ENCODE assay signal across 22 mouse cellular contexts in genomic region chr13:54806434-54806976, GRCm38 (mm10). TPM values are rescaled to one million over a fixed set of nuclear protein-coding genes. Genes with fewer than 3 reads are reported as not detected.
DNase-seq lines count a peak whose midpoint lies in the region; ATAC-seq and TF ChIP-seq lines count a peak whose summit lies in the region.
"Had no signal": no experiment of that assay in that cellular context is flagged by ENCODE, and none has a peak within 500 bp of the region (broad histone marks: within the 10 kb centered on the region; RNA-seq: fewer than 3 reads in every experiment).

No protein-coding gene starts in this region.

- ATAC-seq in kidney, postnatal 0 days (replicated peaks; ENCODE audit: low FRiP score, low read depth), result peak; percentile 43
- ATAC-seq in hindbrain, embryonic 12.5 days (ENCODE audit: low FRiP score), result no peak; the same call in 1 of the 2 replicates
- ATAC-seq in neural tube, embryonic 13.5 days (ENCODE audit: low read depth), result peak; percentile 71

- 13% methylated on average over 13 of the region's 13 CpGs for WGBS in kidney, postnatal 0 days
- 21% methylated on average over 13 of the region's 13 CpGs for WGBS in hindbrain, embryonic 12.5 days
- 18% methylated on average over 13 of the region's 13 CpGs for WGBS in neural tube, embryonic 13.5 days

- no peak for TF ChIP-seq CTCF in kidney, postnatal 0 days (IDR thresholded peaks at IDR 0.05; ENCODE audit: low read depth)

- peak; percentile 56 for DNase-seq in kidney, postnatal 0 days (ENCODE audit: low spot score)
- DNase-seq in kidney, postnatal 25 days, result no peak
- peak; percentile 68 for DNase-seq in embryo, embryonic 10.5 days (ENCODE audit: low spot score)
- no peak for DNase-seq in left cerebral cortex, adult 8-10 months (ENCODE audit: low spot score in 2 of 2)
- no peak for DNase-seq in spleen, postnatal 10 days (ENCODE audit: low spot score in 2 of 2)
- no peak for DNase-seq in ovary, postnatal 14 days (ENCODE audit: low spot score)
- DNase-seq: adrenal gland, adult 8-10 months; cerebellum, adult 8-10 months; kidney, postnatal 10 days; lung, adult 18-20 months; right cerebral cortex, postnatal 4 days; thymus, adult 2 months had no signal

- H3K4me2 ChIP-seq in kidney, postnatal 0 days (ENCODE audit: low read length), result no peak overlapping the region
- no peak overlapping the region for H3K4me2 ChIP-seq in hindbrain, embryonic 12.5 days (replicated peaks)
- no peak overlapping the region for H3K4me2 ChIP-seq in neural tube, embryonic 13.5 days
- H3K4me2 ChIP-seq: heart, embryonic 13.5 days; limb, embryonic 15.5 days had no signal

- no peaks in the 10 kb centered on the region for H3K36me3 ChIP-seq in kidney, postnatal 0 days (ENCODE audit: insufficient read depth, low read length)
- no peaks in the 10 kb centered on the region for H3K36me3 ChIP-seq in hindbrain, embryonic 12.5 days
- H3K36me3 ChIP-seq in neural tube, embryonic 13.5 days, result no peaks in the 10 kb centered on the region
- H3K36me3 ChIP-seq: heart, embryonic 13.5 days; limb, embryonic 15.5 days had no signal

- H3K9ac ChIP-seq in kidney, postnatal 0 days (ENCODE audit: low read depth, low read length), result no peak overlapping the region
- no peak overlapping the region for H3K9ac ChIP-seq in hindbrain, embryonic 12.5 days
- H3K9ac ChIP-seq in neural tube, embryonic 13.5 days, result no peak overlapping the region
- H3K9ac ChIP-seq: heart, embryonic 13.5 days; limb, embryonic 15.5 days had no signal

- no peak overlapping the region for H3K27ac ChIP-seq in kidney, postnatal 0 days
- 0 out of 2 replicates have a peak overlapping the region, but pooled peaks have one; percentile 32 for H3K27ac ChIP-seq in hindbrain, embryonic 12.5 days
- H3K27ac ChIP-seq in neural tube, embryonic 13.5 days (replicated peaks), result 0 out of 2 replicates have a peak overlapping the region, but pooled peaks have one; percentile 14
- H3K27ac ChIP-seq: heart, embryonic 13.5 days; limb, embryonic 15.5 days had no signal

- no peaks in the 10 kb centered on the region for H3K4me1 ChIP-seq in kidney, postnatal 0 days (replicated peaks; ENCODE audit: insufficient read depth, low read length)
- H3K4me1 ChIP-seq in hindbrain, embryonic 12.5 days, result peaks cover 8% of the 10 kb centered on the region
- H3K4me1 ChIP-seq in neural tube, embryonic 13.5 days (replicated peaks), result peaks cover 8% of the 10 kb centered on the region; the same call in 1 of the 2 replicates
- H3K4me1 ChIP-seq: heart, embryonic 13.5 days; limb, embryonic 15.5 days had no signal

- H3K4me3 ChIP-seq in kidney, postnatal 0 days (replicated peaks; ENCODE audit: low read depth, low read length), result no peak overlapping the region
- H3K4me3 ChIP-seq in hindbrain, embryonic 12.5 days, result no peak overlapping the region
- no peak overlapping the region for H3K4me3 ChIP-seq in neural tube, embryonic 13.5 days
- H3K4me3 ChIP-seq: heart, embryonic 13.5 days; limb, embryonic 15.5 days had no signal

- H3K27me3 ChIP-seq in kidney, postnatal 0 days (ENCODE audit: insufficient read depth, low read length), result no peaks in the 10 kb centered on the region
- peaks cover 39% of the 10 kb centered on the region for H3K27me3 ChIP-seq in hindbrain, embryonic 12.5 days
- H3K27me3 ChIP-seq in neural tube, embryonic 13.5 days, result peaks cover 14% of the 10 kb centered on the region; the same call in 1 of the 2 replicates

- no peaks in the 10 kb centered on the region for H3K9me3 ChIP-seq in kidney, postnatal 0 days (replicated peaks; ENCODE audit: low read length)
- H3K9me3 ChIP-seq in hindbrain, embryonic 12.5 days (replicated peaks), result no peaks in the 10 kb centered on the region
- no peaks in the 10 kb centered on the region for H3K9me3 ChIP-seq in neural tube, embryonic 13.5 days
- H3K9me3 ChIP-seq: heart, embryonic 13.5 days; limb, embryonic 15.5 days had no signal

RNA-seq across cellular contexts. Expression of gene Tspan17, which starts 17.3 kb away (rescaled TPM):
- polyA plus RNA-seq in kidney, postnatal 0 days (2015; fragmentation: Nextera tagmentation; extraction: Ambion mirVana), result 12.8 and 13.0 TPM in 2 replicates
- 30.0 and 35.0 TPM in 2 replicates for polyA plus RNA-seq in hindbrain, embryonic 12.5 days (2016; fragmentation: Nextera tagmentation; extraction: Ambion mirVana)
- 69.2 and 80.8 TPM in 2 replicates for polyA plus RNA-seq in neural tube, embryonic 13.5 days (2015; fragmentation: Nextera tagmentation; extraction: Ambion mirVana)
- total RNA-seq in left cerebral cortex, adult 8-10 months (2022), result 10 to 100 TPM; 74.5 to 85.8 (median 79.0) TPM
- total RNA-seq: hematopoietic stem cell, adult 5-6 weeks had no signal

RNA-seq across cellular contexts. Expression of gene Eif4e1b, which starts 22.7 kb away (rescaled TPM):
- not detected in 2 replicates for polyA plus RNA-seq in kidney, postnatal 0 days (2015; fragmentation: Nextera tagmentation; extraction: Ambion mirVana)
- polyA plus RNA-seq in hindbrain, embryonic 12.5 days (2016; fragmentation: Nextera tagmentation; extraction: Ambion mirVana), result not detected in 2 replicates
- polyA plus RNA-seq in neural tube, embryonic 13.5 days (2015; fragmentation: Nextera tagmentation; extraction: Ambion mirVana), result not detected in 2 replicates
- total RNA-seq in left cerebral cortex, adult 8-10 months (2022), result not detected
- total RNA-seq: adrenal gland, adult 8-10 months; hematopoietic stem cell, adult 5-6 weeks had no signal
- polyA plus RNA-seq: C2C12; embryonic facial prominence, embryonic 14.5 days; forebrain, embryonic 11.5 days; gonadal fat pad, adult 2 months; heart, embryonic 13.5 days; limb, embryonic 15.5 days; thymus, adult 2 months had no signal

RNA-seq across cellular contexts. Expression of gene Sncb, which starts 40.1 kb away (rescaled TPM):
- not detected in 2 replicates for polyA plus RNA-seq in kidney, postnatal 0 days (2015; fragmentation: Nextera tagmentation; extraction: Ambion mirVana)
- polyA plus RNA-seq in hindbrain, embryonic 12.5 days (2016; fragmentation: Nextera tagmentation; extraction: Ambion mirVana), result 2.5 and 2.9 TPM in 2 replicates
- 21.1 and 21.6 TPM in 2 replicates for polyA plus RNA-seq in neural tube, embryonic 13.5 days (2015; fragmentation: Nextera tagmentation; extraction: Ambion mirVana)
- 100 to 1,000 TPM; 780 to 919 (median 785) TPM for total RNA-seq in left cerebral cortex, adult 8-10 months (2022)
- total RNA-seq: ES-E14; hematopoietic stem cell, adult 5-6 weeks had no signal
- polyA plus RNA-seq: C2C12; gonadal fat pad, adult 2 months; heart, embryonic 13.5 days had no signal

RNA-seq across cellular contexts. Expression of gene Gprin1, which starts 56.8 kb away (rescaled TPM):
- 0.13 and 0.14 TPM in 2 replicates for polyA plus RNA-seq in kidney, postnatal 0 days (2015; fragmentation: Nextera tagmentation; extraction: Ambion mirVana)
- 26.0 and 30.7 TPM in 2 replicates for polyA plus RNA-seq in hindbrain, embryonic 12.5 days (2016; fragmentation: Nextera tagmentation; extraction: Ambion mirVana)
- 12.2 and 17.5 TPM in 2 replicates for polyA plus RNA-seq in neural tube, embryonic 13.5 days (2015; fragmentation: Nextera tagmentation; extraction: Ambion mirVana)
- 100 to 1,000 TPM in 3 of 4 experiments, 10 to 100 TPM in 1; 99.2 to 121 (median 105) TPM for total RNA-seq in left cerebral cortex, adult 8-10 months (2022)
- total RNA-seq: hematopoietic stem cell, adult 5-6 weeks had no signal
- polyA plus RNA-seq: heart, embryonic 13.5 days had no signal

Comparison
In these comparisons a context has a peak if more than half of its experiments do, and no peak if none do; other contexts are left out.
1. DNase-seq: peak in kidney, postnatal 0 days (single experiment) and embryo, embryonic 10.5 days (single experiment); none in kidney, postnatal 25 days (0 of 2), left cerebral cortex, adult 8-10 months (0 of 2), spleen, postnatal 10 days (0 of 2) and ovary, postnatal 14 days (single experiment).